Mouse (Mus musculus) lung, postnatal 10 days (tissue): ENCODE data around the gene Mpnd.

Experiments used
- DNase-seq: peaks from one replicate; pipeline ENCODE4 v3.0.0; 2021

The Mpnd gene

DNA sequence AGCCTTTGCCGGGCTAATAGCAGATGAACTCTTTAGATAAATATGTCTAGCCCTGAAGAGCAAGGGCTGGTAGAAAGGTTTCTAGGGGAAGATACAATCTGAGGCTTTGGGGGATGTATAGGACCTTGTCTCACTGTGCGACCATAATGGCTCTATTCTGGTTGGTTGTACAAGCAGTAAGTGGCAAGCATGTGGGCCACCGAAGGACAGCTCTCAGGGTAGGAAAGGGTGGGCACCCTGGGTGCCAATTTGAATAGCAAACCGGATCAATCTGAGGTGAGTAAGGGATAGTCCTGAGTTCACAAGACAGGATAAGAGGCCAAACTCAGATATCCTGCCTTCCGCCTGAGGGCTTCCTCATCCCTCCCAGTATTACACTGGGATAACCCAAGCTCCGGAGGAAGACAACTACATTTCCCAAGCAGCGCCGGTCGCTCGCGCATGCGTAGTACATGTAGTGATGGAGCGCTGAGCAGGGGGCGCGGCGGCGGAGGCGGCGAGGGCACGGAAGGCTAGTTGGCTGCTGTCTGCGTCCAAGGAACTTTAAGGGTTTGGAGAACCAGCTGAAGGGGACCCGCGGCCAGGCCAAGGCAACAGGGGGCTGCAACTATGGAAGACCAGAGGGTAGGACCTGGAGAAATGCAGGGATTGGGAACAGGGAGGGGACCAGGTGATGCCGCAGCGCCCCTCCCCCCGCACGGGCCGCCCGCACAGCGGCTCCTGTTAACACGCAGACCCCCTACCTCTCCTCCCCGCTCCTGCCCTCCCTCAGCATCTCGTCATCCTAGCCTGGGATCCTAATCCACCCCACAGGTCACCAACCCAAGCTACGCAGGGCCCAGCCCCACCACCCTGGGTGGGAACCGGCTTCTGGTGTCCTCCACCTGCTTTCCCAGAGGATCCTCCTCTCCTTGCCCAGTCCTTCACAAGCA lies 19.2 kb upstream of the Mpnd start, which contains the start of gene Fsd1:
TSS of gene Fsd1 (plus strand) at position 480 of the 932 bp plus-strand sequence.
- peak; percentile 66 for DNase-seq

DNA sequence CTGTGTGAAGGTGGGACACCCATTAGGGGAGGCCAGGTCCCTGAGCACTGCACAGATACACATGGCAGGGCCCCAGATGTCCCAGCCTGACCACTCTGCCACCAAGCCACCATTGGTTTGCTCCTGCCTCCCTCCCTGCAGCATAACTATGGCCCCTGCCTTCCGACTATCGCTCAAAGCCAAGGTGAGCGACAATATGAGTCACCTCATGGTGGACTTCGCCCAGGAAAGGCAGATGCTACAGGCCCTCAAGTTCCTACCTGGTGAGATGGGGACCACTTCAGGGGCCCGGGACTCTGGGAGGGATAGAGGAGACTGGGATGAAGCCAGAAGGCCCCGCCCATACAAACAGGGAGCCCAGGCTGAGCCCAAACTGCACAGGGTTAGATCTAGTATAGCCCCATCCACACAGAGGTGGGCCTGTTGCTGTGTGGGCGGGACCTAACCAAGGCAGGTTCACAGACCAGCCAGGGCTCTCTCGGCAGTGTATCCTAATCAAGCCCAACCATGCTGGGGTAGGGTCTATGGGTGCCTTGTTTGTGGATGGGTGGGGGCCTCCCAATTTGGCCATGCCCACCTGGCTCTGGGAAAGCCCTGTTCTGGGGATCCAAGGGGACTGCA lies 15.1 kb upstream of the Mpnd start:
- no peak for DNase-seq

DNA sequence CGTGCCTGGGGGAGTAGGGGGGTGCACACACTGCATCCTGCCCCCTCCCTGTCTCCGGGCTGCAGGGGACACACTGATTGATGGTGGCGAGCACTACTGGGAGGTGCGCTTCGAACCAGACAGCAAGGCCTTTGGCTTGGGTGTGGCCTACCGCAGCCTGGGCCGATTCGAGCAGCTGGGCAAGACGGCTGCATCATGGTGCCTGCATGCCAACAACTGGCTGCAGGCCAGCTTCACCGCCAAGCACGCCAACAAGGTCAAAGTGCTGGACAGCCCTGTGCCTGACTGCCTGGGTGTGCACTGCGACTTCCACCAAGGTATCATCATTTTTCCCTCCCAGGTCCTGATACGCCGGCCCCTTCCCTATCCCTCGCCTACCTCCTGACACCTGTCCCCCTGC lies 9.5 kb upstream of the Mpnd start:
- no peak for DNase-seq

DNA sequence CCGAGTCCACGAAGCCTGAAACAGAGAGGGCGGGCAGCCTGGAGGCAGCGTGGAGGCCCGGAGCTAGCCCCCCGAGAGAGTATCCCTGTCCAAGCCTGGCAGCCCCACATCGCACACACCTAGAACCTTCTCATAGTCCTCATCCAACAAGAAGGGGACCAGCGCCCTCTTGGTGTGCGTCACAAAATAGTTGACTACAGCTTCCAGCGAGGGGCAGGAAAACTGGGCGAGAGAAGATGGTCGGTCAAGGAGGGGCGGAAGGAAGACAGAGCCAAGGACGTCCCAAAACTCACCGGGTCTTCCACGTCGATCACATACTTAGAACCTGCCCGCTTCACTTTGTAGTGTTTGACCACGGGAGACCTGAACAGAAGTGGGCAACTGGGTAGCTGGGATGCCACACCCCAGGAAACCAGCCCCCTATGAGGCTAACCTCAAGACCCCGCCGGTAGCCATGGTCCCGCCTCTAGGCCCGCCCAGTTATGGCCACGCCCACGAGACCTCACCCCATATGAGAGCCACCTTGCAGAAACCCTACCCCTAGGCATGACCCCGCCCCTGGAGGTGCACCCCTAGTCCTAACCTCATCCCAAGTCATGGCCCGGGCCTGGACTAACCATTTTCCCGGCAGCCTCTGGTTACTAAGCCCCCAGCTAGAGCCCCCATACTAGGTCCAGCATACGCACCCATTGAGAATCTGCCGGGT lies 5.6 kb upstream of the Mpnd start:
- DNase-seq = no peak

DNA sequence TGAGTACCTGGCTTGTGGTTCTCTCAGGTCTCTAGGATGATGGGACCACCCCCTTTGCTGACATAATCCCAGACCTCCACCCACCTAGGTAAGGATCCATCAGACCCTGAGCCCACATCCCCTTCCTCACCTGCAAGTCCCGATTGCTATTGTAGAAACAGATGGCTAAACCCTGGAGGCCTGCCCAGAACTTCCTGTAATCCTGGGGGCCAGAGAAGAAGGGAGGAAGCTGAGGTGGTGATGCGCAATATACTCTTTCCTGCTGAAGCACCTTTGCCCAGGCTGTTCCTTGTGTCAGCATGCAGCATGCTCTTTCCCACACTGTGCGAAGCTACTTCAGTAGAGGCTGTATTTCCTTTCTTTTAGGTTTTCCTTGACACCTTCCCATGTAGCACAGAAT lies 2.5 kb upstream of the Mpnd start:
- DNase-seq = no peak

DNA sequence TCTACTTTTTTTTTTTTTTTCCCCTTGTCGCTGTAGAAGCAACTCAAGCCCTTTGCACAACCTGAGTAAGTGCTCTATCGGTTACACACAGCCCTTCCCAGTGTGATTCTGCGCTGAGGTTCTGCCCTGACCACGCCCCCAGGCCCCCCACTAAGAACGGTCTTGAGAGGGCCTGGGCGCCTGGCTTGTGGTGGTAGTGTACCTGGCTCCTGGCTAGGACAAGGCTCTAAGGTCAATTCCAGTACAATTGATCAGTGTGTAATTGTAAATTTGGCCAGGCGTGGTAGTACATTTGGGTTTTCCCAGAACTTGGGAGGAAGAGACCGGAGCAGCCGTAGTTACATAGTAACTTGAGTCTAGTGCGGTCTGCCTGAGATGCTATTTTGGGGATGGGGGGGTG lies 1.4 kb downstream of the Mpnd start:
- DNase-seq = no peak

DNA sequence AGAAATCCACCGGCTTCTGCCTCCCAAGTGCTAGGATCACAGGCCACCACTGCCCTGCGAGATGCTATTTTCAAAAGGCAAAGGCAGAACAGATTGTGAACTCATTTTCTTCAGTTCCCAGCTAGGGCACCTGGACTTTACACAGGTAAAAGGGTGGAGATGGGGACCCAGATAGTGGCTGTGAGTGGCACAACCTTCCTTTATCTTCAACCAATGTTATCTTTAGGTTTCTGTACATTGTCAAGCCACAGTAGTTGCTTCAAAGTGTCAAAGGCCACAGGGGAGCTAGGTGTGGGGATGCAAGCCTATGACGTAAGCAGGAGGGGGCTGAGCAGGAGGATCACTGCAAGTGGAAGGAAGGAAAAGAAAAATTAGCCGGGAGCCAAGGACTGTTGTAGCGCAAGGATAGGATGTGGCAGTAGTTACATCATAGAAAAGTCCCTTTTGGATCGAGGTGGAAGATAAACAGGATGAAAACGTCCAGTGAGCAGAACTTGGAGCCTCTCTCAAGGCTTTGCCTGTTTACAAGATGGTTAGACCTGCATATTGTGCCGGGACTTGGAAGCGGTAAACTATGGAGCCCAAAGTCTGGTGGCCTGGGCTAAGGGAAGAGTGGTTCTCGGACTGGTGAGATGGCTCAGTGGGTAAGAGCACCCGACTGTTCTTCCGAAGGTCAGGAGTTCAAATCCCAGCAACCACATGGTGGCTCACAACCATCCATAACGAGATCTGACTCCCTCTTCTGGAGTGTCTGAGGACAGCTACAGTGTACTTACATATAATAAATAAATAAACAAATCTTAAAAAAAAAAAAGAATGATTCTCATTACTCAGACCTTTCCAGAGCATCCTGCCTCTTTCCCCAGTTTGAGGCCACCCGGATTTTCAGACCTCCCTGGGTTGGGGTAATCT lies 2.2 kb downstream of the Mpnd start:
- DNase-seq = no peak

DNA sequence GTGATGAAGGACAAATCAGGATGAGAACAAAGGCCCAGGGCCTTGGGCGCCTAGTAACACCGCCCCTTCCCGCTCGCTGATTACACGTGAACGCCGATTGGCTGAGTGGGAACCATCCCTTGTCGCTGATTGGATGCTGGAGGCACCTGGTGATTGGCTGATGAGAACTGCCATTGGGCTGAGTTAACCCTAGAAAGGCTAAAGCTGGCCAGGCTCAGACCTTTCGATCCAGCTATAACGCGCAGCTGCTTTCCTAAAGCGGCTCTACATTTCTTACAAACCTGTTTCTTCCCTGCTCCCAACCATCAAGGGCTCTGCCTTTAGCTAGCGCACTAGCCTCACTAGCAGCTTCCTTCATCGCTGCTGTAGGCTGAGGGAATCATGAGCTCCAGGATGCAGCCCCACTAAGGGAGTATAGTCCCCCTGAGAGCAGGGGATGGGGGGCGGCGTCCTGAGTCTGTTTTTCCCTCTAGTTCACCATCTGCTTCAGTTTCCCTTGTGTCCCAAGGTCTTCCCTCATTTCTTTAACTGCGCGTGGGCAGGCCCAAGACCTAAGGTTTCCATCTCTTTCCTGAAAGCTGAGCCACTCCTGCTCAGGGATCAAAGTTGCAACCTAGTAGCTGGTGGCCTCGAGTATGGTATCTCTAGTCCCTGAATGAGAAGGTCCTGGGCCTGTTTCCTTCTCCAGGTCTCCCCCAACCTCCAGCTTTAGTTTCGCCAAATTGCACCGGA lies 3.0 kb downstream of the Mpnd start:
- peak; percentile 97 for DNase-seq

DNA sequence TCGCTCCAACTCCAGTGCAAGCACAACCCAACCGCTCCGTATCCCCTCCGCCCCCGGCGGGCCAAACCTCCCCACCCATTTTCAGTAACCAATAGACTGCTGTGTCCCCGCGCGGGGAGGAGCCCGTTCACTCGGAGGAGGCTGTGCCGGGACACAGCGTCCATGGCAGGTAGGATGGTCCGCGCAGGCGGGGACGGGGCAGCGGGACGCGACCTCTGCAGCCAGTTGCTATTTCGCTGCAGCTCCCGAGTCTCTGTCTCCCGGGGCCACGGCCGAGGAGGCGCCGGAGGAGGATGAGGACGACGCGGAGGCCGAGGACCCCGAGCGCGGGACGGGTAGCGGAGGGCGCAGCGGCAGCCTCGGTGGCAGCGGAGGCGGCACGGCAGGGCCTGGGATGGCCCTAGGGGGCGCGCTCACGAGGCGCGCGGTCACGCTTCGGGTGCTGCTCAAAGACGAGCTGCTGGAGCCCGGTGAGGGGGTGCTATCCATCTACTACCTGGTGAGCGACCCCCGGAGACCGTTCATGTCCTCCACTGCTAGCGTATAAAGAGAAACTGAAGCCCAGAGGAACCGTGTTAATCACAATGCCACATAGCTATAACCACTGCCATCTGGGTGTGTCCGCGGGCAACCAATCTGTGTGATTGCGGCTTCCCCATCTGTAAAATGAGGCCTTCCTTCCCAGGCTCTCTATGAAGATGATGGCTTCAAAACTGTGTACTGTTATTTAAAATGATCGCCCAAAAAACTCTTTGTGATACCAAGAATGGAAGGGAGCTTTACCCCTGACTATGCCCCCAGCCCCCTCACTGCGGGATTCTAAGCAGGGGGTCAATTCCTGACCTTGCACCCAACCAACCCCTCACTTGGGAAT lies 3.8 kb downstream of the Mpnd start:
- peak; percentile 96 for DNase-seq

DNA sequence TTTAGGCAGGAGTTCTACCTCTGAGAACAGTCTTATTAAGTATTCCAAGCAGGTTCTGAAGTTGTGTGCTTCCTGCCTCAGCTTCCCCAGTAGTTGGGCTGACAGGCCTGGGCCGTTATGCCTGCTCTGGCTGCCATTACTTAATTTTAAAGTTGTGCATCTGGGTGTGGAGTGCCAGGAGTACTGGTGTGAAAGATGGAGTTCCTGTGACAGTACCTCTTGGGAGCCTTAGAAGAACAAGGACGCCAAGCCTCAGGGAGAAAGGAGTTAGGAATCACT lies 4.4 kb downstream of the Mpnd start:
- DNase-seq = no peak

DNA sequence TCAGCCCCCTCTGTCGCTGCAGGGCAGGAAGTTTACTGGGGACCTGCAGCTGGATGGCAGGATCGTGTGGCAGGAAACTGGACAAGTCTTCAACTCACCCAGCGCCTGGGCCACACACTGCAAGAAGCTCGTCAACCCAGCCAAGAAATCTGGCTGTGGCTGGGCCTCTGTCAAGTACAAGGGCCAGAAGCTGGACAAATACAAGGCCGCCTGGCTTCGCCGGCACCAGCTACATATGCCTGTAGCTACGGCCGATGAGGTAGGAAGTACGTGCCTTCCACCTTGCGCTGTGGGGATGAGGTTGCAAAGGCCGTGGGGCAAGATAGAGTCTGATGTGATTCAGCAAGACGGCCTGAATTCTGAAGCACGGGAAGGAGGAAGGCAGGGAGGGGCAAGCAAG lies 4.7 kb downstream of the Mpnd start:
- DNase-seq = no peak

DNA sequence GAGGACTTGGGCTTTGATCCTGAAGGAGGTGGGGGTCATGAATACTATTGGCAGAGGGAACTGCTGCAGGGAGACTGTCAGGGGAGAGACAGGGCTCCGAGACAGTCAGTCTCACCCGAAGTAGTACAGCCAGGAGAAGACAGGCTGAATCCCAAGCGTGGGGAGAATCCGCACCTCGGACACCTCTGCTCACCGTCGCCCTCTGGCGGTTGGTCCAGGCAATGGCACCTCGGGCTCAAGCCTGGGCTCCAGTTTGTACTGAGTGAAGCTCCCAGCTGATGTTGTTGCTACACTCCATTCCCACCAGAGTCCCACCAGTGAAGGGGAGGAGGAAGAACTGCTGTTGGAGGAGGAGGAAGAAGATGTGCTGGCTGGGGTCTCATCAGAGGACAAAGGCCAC lies 5.2 kb downstream of the Mpnd start:
- DNase-seq = peak; percentile 85

DNA sequence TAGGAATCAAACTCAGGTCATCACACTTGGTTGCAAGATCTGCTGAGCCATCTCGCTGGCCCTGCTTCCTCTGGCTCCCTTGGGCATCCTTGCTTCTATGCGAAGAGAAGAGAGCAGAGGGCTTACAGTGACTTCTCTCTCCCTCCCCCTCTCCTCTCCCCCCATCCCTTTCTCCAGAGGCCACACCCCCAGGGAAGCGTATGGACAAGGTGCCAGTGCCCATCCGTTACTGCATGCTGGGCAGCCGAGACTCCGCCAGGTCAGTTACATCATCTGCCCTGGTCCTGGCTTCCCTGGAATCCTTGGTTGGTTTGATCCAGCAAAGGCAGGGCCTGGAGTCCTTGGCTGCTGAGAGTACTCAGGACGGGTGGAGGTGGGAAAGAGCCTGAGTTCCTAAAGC lies 5.9 kb downstream of the Mpnd start:
- no peak for DNase-seq

DNA sequence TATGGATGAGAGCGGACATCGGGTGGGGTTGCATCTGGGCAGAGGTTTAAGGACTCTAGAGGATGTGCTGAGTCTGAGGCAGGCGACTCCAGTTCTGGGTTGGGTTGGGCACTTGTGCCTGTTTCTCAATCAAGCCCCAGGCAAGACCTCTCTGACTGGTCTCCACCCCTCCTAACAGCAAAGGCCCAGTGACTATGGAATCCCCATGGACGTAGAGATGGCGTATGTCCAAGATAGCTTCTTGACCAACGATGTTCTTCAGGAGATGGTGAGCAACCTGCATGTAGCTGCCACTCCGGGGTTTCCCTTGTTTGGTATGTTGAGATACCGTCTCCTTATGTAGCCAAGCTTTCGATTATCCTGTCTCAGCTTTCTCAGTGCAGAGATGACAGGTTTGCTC lies 9.8 kb downstream of the Mpnd start:
- DNase-seq = no peak

DNA sequence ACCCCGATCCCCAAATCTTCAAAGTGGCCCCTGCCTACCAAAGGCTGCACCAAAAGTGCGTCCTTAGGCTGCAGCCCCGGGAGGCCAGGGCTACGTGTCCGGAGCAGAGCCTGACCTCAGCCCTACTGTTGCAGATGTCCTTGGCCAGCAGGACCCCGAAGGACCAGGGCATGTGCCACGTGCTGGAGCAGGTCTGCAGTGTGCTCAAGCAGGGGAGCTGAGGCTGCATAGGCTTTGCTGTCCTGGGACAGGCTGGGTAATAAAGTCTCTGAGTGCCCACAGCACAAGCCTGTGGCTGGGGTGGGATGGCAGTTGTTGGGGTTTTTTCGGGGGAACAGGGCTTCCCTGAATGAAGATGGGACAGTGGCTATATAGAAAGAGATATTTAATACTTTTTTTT lies 10.9 kb downstream of the Mpnd start:
- no peak for DNase-seq

DNA sequence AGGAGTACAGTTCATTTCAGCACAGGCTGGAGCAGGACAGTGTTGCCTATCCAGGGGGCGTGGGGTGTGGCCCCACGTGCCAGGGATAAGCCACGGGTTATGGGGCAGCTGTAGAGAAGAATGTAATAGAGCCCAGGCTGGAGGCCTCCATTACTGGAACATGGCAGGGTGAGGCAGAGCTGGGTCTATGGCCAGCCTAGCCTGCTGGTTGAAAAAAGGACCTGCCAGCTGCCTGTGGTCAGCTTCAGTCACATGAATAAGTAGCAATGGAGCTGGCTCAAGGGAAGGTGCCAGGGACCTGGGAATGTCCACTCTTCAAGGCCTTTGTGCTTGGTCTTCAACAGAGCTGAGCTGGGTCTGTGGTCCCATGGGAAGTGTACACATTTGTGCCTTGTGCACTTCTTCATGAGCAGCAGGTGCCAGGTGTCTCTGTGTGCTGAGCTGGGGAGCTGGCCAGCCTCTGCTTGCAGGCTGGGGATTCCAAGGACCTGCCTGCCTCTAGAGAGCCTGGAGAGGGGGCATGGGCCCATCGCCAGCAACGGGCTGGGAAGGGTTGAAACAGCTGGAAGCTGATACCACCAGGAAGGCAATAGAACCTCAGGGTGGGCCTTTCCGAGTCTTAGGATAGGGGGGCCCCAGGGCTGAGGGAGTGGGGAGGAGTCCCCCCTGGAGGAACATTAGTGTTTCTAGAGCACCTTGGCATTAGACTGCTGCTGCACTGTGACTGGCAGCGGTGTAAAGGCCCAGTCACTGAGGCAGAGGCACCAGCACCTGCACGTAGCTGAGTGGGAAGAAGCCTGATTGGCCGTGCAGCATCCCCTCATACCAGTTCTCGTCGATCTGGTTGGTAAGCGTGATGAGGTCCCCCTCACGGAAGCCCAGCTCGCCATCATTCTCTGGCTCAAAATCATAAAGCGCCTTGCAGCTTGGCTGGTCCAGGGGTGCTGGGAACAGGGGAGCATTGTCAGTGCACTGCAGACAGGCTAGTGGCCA lies 11.6 kb downstream of the Mpnd start:
- DNase-seq = no peak

DNA sequence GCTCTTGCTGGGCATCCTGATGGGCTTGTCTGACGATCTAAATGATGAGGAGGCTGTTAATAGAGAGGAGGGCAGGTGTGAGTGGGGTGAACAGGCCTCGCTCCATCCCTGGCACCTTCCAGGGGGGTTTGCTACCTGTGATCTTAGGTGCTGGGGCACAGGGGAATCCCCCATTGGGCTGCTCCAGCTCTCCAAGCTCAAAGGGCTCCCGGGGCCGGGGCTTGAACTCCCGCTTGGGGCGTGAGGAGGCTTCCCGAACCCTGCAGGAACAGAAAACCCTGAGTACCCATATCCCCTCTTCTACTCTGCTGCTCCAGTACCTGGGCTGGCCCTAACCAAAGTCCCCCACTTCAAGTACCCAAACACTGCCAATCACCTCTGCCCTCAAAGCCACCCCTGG lies 12.3 kb downstream of the Mpnd start:
- no peak for DNase-seq

DNA sequence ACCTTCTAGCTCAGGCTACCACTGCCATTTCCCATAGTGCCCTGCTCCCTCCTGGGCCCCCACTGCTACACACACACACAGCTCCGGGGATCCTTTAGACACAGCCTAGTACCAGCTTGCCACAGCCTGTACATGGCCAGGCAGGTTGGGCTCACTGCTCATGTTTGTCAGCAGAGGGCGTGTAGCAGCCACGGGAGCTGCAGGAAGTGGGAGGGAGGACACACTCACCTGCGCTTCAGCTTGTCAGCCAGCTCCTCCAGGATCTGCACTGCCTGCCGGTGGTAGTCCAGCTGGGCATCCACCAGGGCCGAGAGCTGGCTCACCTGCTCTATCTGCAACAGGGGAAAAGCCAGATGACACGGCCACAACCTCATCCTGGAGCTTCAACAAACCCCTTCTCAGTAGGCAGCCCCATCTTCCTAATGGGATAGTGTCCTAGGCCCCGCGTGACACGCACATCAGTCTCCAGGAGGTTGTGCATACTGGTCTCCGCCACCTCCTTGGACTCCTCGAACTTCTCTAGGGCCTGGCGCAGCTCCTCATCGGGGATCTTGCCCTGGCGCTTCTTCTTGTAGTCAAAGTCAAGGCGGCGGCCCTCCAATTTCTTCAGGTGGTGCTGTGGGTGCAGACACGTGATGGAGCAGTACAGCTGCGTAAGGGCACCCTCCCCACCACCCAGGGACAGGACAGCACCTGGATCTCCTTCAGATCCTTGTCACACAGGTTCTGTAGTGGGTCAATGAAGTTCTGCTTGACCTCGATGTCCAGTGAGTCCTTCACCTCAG lies 13.0 kb downstream of the Mpnd start:
- peak; percentile 62 for DNase-seq
